Mouse (Mus musculus) bone marrow, adult 2 months (tissue): Measurements from ENCODE around the gene Slc17a5.

Source experiments
- CTCF ChIP-seq: fragments of 200-500 bp; IDR thresholded peaks from 2 replicates; pipeline ENCODE4 v1.5.1; 2011; ENCODE audit warnings: low read length, control low read depth; ENCODE audit not compliant: control insufficient read depth, insufficient read depth
- POLR2A ChIP-seq: fragments of 200-500 bp; IDR thresholded peaks from 2 replicates; pipeline ENCODE4 v1.6.1; 2011; ENCODE audit warnings: low read depth, mild to moderate bottlenecking, control low read depth, low read length, borderline replicate concordance; ENCODE audit not compliant: control insufficient read depth

GRCm38 (mm10) chr9:78633976-78634375 is 46.1 kb upstream of the Slc17a5 start:
- no peak for TF ChIP-seq POLR2A
- no peak for TF ChIP-seq CTCF
